Comparison of ENCODE assay signal across 31 mouse cellular contexts in genomic region chr9:10731878-10732277, GRCm38 (mm10).
"Had no signal": no experiment of that assay in that cellular context is flagged by ENCODE, and none has a peak within 500 bp of the region (broad histone marks: within the 10 kb centered on the region; RNA-seq: fewer than 3 reads in every experiment).

No protein-coding gene starts in this region.

- H3K9ac ChIP-seq: limb, embryonic 12.5 days; limb, embryonic 13.5 days; limb, embryonic 15.5 days; liver, embryonic 12.5 days; liver, embryonic 13.5 days; liver, embryonic 14.5 days; liver, embryonic 15.5 days; liver, postnatal 0 days; lung, embryonic 14.5 days; lung, embryonic 15.5 days; midbrain, embryonic 12.5 days; midbrain, embryonic 13.5 days; midbrain, embryonic 15.5 days had no signal

- H3K27ac ChIP-seq: limb, embryonic 10.5 days; limb, embryonic 12.5 days; limb, embryonic 13.5 days; limb, embryonic 15.5 days; liver, embryonic 12.5 days; liver, embryonic 13.5 days; liver, embryonic 14.5 days; liver, embryonic 15.5 days; lung, embryonic 15.5 days; macrophage; midbrain, embryonic 10.5 days; midbrain, embryonic 12.5 days; midbrain, embryonic 13.5 days; midbrain, embryonic 15.5 days had no signal

- H3K9me3 ChIP-seq: limb, embryonic 10.5 days; limb, embryonic 12.5 days; limb, embryonic 13.5 days; limb, embryonic 15.5 days; liver, embryonic 12.5 days; liver, embryonic 13.5 days; liver, embryonic 15.5 days; lung, embryonic 15.5 days; megakaryocyte, embryonic 14.5 days; midbrain, embryonic 10.5 days; midbrain, embryonic 12.5 days; midbrain, embryonic 13.5 days; midbrain, embryonic 15.5 days had no signal

- ATAC-seq: liver, embryonic 12.5 days; liver, postnatal 0 days; lung, postnatal 0 days; midbrain, embryonic 13.5 days; midbrain, embryonic 15.5 days; midbrain, embryonic 16.5 days had no signal

- H3K4me3 ChIP-seq: limb, embryonic 10.5 days; limb, embryonic 12.5 days; limb, embryonic 13.5 days; limb, embryonic 15.5 days; liver, embryonic 12.5 days; liver, embryonic 13.5 days; liver, embryonic 15.5 days; lung, embryonic 15.5 days; megakaryocyte, embryonic 14.5 days; midbrain, embryonic 10.5 days; midbrain, embryonic 12.5 days; midbrain, embryonic 13.5 days; midbrain, embryonic 15.5 days; myocyte had no signal

- H3K4me2 ChIP-seq: limb, embryonic 12.5 days; limb, embryonic 13.5 days; limb, embryonic 15.5 days; liver, embryonic 11.5 days; liver, embryonic 12.5 days; liver, embryonic 13.5 days; liver, embryonic 15.5 days; lung, embryonic 14.5 days; lung, embryonic 15.5 days; midbrain, embryonic 11.5 days; midbrain, embryonic 12.5 days; midbrain, embryonic 13.5 days; midbrain, embryonic 15.5 days had no signal

- H3K4me1 ChIP-seq: limb, embryonic 10.5 days; limb, embryonic 12.5 days; limb, embryonic 13.5 days; limb, embryonic 15.5 days; liver, embryonic 12.5 days; liver, embryonic 13.5 days; liver, embryonic 15.5 days; lung, embryonic 15.5 days; megakaryocyte, embryonic 14.5 days; midbrain, embryonic 10.5 days; midbrain, embryonic 12.5 days; midbrain, embryonic 13.5 days; midbrain, embryonic 15.5 days had no signal

- H3K27me3 ChIP-seq: limb, embryonic 12.5 days; limb, embryonic 13.5 days; limb, embryonic 15.5 days; liver, embryonic 12.5 days; liver, embryonic 13.5 days; liver, embryonic 15.5 days; lung, embryonic 15.5 days; megakaryocyte, embryonic 14.5 days; midbrain, embryonic 12.5 days; midbrain, embryonic 13.5 days; midbrain, embryonic 15.5 days had no signal

- H3K36me3 ChIP-seq: limb, embryonic 10.5 days; limb, embryonic 12.5 days; limb, embryonic 13.5 days; limb, embryonic 15.5 days; liver, embryonic 12.5 days; liver, embryonic 13.5 days; liver, embryonic 15.5 days; lung, embryonic 15.5 days; midbrain, embryonic 10.5 days; midbrain, embryonic 12.5 days; midbrain, embryonic 13.5 days; midbrain, embryonic 15.5 days had no signal

- DNase-seq: left cerebral cortex, postnatal 4 days; liver; liver, embryonic 13.5 days; liver, postnatal 0 days; lung, adult 18-20 months; lung, adult 2 months; lung, embryonic 14.5 days; lung, postnatal 10 days; lung, postnatal 14 days; lung, postnatal 36 days; lung, postnatal 4 days; midbrain, embryonic 14.5 days had no signal
